Mouse (Mus musculus) E14TG2a.4 (cell line): ENCODE measurements at regions not wholly inside any gene's neighbourhood (a gene's known extent, or its start where the extent isn't known, plus 50 kb on each side); places are given as distances from the start of the nearest gene placed in this dataset.

Experiments
- CTCF ChIP-seq: conservative IDR thresholded peaks from 2 replicates; pipeline ENCODE4 v1.5.1; 2014; ENCODE audit warnings: low read length
- NANOG ChIP-seq: IDR thresholded peaks from 2 replicates; pipeline ENCODE4 v1.6.1; 2014; ENCODE audit warnings: borderline replicate concordance, low read length, mixed read lengths
- POU5F1 ChIP-seq: IDR thresholded peaks from 2 replicates; pipeline ENCODE4 v1.6.1; 2014; ENCODE audit warnings: low read length, borderline replicate concordance

GRCm38 (mm10) chr9:41834487-41835404, 289.4 kb downstream of the Sorl1 start:
- TF ChIP-seq CTCF (no peak), POU5F1 (no peak), NANOG (no peak)
